Mouse (Mus musculus) neural tube, embryonic 14.5 days (tissue): Measurements from ENCODE around the gene Cdkn1c. TPM values are rescaled to one million over a fixed set of nuclear protein-coding genes. Genes with fewer than 3 reads are reported as not detected.

Experiments used
- ATAC-seq: fragments of 200-750 bp; cut with Nextera tagmentation; 2 replicates; pipeline ENCODE4 v1.8.0; 2017; ENCODE audit warnings: low read depth, mild to moderate bottlenecking, moderate TSS enrichment, moderate library complexity
- H3K27ac ChIP-seq: fragments of 300-500 bp; sonication (generic); 2 replicates; pipeline ENCODE4 v1.5.1; 2014; ENCODE audit warnings: low read depth, mild to moderate bottlenecking, control low read depth, low read length, moderate library complexity, mixed read lengths
- H3K27me3 ChIP-seq: fragments of 300-500 bp; sonication (generic); 2 replicates; pipeline ENCODE4 v1.6.1; 2014; ENCODE audit warnings: low read length; ENCODE audit not compliant: control insufficient read depth, insufficient read depth
- H3K36me3 ChIP-seq: fragments of 300-500 bp; sonication (generic); 2 replicates; pipeline ENCODE4 v1.6.1; 2014; ENCODE audit warnings: low read length, mixed read lengths; ENCODE audit not compliant: control insufficient read depth, insufficient read depth
- H3K4me1 ChIP-seq: fragments of 300-500 bp; sonication (generic); 2 replicates; pipeline ENCODE4 v1.6.1; 2014; ENCODE audit warnings: low read length; ENCODE audit not compliant: control insufficient read depth, insufficient read depth
- H3K4me2 ChIP-seq: fragments of 300-500 bp; sonication (generic); 2 replicates; pipeline ENCODE4 v1.6.1; 2014; ENCODE audit warnings: mild to moderate bottlenecking, low read depth, low read length, control low read depth
- H3K4me3 ChIP-seq: fragments of 300-500 bp; sonication (generic); 2 replicates; pipeline ENCODE4 v1.5.1; 2014; ENCODE audit warnings: low read depth, low read length, control low read depth, mixed read lengths
- H3K9ac ChIP-seq: fragments of 300-500 bp; sonication (generic); replicated peaks from 2 replicates; pipeline ENCODE4 v1.6.1; 2014; ENCODE audit warnings: low read depth, mild to moderate bottlenecking, control low read depth, low read length, mixed read lengths
- H3K9me3 ChIP-seq: fragments of 300-500 bp; sonication (generic); 2 replicates; pipeline ENCODE4 v1.6.1; 2016; ENCODE audit warnings: low read length; ENCODE audit not compliant: control insufficient read depth
- WGBS: fragments of 180-500 bp; shearing (Covaris S2); extraction: QIAGEN DNeasy Blood & Tissue Kit; methylation state at CpG from one replicate; pipeline ENCODE4 v1.1.7; 2014; 5-methylcytosine and 5-hydroxymethylcytosine counted together
- polyA plus RNA-seq: library from polyadenylated mRNA; unstranded; fragments of >200 nt; fragmentation: Nextera tagmentation; extraction: Ambion mirVana; gene quantifications from 2 replicates; pipeline ENCODE4 v1.2.1, GENCODE M21; 2014

Gene Cdkn1c
- polyA plus RNA-seq, 1 experiment from 2014 or later = 252 TPM

DNA sequence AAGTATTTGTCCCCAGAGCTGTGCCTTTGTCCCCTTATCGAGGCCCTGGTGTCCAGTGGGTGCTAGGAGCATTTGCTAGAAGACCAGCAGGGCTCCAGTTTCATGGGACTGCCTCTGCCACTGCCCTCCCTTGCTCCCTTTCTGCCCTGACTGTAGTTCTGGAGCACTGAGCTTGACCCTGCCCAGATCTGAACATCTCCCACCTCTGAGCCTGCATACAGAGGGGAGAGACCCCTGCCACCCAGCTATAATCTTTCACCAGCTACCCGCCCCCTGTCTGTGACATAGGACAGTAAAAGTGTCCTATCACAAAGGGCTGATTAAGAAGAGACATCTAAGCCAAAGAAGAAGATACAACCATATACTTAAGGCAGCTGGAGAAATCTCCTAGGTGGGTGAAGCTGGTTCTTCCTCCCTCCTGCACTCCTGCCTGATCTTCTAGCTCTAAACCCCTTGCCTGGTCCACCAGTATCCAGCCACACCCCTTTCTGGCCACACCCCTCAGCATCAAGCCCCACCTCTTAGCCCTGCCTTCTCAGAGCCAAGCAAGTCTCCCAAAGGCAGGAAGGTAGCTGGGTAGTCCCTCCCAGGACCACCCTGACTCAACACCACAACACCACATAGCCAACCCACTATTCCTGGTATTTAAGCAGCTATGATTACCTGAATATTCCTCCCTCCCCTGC, 31.9 kb downstream of the Cdkn1c start:
- H3K36me3 ChIP-seq = no peaks in the 10 kb centered on the region
- no peak overlapping the region for H3K9ac ChIP-seq

DNA sequence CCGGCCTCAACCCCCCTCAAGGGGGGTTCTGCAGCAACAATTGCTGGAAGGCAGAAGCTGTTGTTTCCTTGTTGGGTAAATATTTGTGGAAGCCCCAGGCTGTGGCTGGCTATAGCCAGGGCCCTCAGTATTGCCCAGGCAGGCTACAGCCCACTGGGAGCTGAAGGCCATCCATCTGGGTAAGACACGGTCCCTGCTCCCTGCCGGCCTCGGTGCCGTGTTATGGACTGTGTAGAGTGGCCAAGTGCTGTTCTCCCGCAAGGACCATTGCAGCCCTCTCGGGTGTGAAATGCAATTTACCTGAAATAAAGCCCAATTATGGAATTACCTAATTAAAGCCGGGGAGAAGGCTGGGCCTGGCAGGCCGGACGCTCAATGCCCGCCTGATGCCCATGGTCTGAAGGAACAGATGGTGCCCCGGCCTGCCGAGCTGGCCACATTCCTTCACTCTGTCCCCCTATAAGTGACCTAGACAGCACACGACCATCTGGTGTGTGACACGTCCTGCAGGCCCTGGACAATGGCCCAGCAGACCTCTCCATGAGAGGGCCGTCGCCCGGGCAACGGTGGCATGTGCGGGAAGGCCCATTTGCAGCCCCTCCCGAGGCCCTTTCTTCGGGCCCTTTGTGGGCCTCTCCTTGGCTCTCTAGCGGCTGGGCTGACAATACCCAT, 32.6 kb downstream of the Cdkn1c start:
- Histone ChIP-seq H3K9me3 (no peaks in the 10 kb centered on the region), H3K4me1 (peaks cover 8% of the 10 kb centered on the region; the same call in 1 of the 2 replicates), H3K4me3 (no peak overlapping the region), H3K27ac (peak overlapping the region; percentile 40; the same call in 1 of the 2 replicates), H3K36me3 (no peaks in the 10 kb centered on the region), H3K4me2 (no peak overlapping the region), H3K9ac (no peak overlapping the region), H3K27me3 (no peaks in the 10 kb centered on the region)
- 8% methylated on average over 23 of the region's 23 CpGs for WGBS
- ATAC-seq = peak; percentile 82

More for the DNA sequence above, 31.9 kb downstream of the Cdkn1c start:
- Histone ChIP-seq H3K4me1 (peaks cover 8% of the 10 kb centered on the region; the same call in 1 of the 2 replicates), H3K27ac (peak overlapping the region; percentile 40; the same call in 1 of the 2 replicates), H3K4me3 (no peak overlapping the region), H3K9me3 (no peaks in the 10 kb centered on the region), H3K27me3 (no peaks in the 10 kb centered on the region), H3K4me2 (no peak overlapping the region)
- ATAC-seq = peak; percentile 18; the same call in 1 of the 2 replicates
- WGBS = 21% methylated on average over 2 of the region's 2 CpGs

DNA sequence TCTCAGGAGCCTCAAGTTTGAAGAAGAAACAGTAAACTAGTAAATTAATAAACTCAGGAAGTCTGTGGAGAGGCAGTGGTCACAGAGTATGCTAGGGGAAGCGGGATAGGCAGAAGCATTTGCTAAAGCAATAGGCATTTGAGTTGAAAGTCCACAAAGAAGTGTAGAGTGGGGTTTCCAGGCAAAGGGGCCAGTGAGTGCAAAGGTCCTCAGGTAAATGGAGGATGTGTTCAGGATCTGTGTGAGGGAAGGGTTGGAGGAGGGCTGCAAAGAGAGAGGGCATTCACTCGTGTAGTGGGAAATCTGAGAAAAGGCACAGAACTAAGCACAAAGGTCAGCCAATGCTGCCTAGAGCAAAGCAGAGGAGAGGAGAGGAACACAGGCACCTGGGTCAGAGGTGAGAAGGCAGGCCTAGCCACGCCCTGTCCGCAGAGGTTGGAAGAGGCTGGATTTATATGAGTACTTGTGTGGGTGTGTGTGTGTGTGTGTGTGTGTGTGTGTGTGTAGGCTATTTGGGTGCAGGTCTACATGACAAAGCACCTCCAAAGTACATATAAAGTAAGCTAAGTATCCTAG, 41.2 kb downstream of the Cdkn1c start:
- no peak for ATAC-seq
- no peak overlapping the region for H3K4me3 ChIP-seq
- H3K27me3 ChIP-seq = no peaks in the 10 kb centered on the region
- H3K9me3 ChIP-seq = no peaks in the 10 kb centered on the region
- WGBS = 88% methylated on average over 4 of the region's 4 CpGs
- no peaks in the 10 kb centered on the region for H3K4me1 ChIP-seq
- no peak overlapping the region for H3K27ac ChIP-seq
- H3K9ac ChIP-seq = no peak overlapping the region
- no peak overlapping the region for H3K4me2 ChIP-seq
- H3K36me3 ChIP-seq = no peaks in the 10 kb centered on the region

DNA sequence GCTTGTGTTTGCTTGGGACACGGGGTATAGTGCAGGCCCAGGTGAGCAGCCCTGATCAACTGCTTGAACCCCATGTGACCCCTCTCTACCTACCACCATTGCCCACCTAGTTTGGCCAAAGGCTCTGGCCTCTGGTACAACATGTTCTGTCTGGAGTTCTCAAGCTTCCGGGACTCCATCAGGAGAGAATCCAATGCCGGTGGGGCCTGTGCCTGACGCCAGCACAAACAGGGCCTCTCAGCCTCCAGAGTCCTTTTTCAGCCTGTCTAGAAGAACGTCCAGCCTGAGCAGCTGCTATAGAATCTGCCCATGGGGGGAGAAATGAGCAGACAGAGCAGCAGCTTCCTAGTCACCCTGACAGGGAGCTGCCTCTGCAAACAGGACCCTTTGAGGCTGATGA, 43.0 kb downstream of the Cdkn1c start:
- no peak overlapping the region for H3K4me3 ChIP-seq
- no peaks in the 10 kb centered on the region for H3K27me3 ChIP-seq
- H3K9ac ChIP-seq = no peak overlapping the region
- H3K4me1 ChIP-seq = no peaks in the 10 kb centered on the region
- no peak for ATAC-seq
- no peak overlapping the region for H3K27ac ChIP-seq
- no peaks in the 10 kb centered on the region for H3K36me3 ChIP-seq
- no peak overlapping the region for H3K4me2 ChIP-seq
- WGBS = 72% methylated on average over 5 of the region's 5 CpGs
- H3K9me3 ChIP-seq = no peaks in the 10 kb centered on the region

DNA sequence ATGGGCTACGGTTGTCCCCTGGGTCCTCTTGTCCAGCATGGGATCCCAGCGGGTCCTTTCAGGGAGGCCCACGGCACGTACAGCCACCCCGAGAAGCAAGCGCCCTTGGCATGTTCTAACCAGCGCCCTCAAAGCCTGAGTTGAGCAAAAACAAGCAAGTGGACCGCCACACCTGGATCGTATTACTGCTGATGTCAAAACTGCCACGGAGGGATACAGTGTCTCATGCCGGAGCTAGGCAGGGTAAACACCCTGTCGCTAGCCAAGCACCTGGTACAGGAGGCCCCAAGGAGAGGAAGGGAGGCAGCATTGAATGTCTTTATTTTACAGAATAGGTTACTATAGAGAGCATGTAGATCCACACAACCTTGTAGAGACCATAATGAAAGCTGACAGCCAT, 44.4 kb downstream of the Cdkn1c start:
- no peak overlapping the region for H3K9ac ChIP-seq

DNA sequence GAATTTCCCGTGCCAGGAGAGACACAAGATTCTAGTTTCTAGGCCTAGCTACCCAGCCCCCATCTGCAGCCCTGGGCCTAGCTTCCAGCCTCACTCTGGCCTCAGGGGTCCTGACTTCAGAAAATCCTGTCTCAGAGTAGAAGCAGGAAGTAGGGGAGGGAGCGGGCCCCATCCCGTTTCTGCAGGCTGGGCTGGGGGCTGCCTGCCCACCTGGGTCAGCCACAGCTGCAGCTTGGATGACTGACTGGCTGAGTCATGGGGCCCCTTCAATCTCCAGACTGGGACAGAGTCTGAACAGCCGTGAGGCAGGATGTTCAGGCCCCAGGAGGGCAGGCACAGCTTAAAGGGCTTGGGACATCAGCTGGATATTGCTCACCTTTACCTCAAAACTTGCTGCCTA, 45.8 kb downstream of the Cdkn1c start:
- Histone ChIP-seq H3K27me3 (no peaks in the 10 kb centered on the region), H3K9me3 (no peaks in the 10 kb centered on the region), H3K4me2 (no peak overlapping the region), H3K4me3 (no peak overlapping the region), H3K36me3 (no peaks in the 10 kb centered on the region), H3K4me1 (no peaks in the 10 kb centered on the region), H3K9ac (no peak overlapping the region), H3K27ac (no peak overlapping the region)
- ATAC-seq = no peak
- whole genome bisulfite sequencing = 53% methylated on average over 4 of the region's 4 CpGs

More for the DNA sequence above, 44.4 kb downstream of the Cdkn1c start:
- Histone ChIP-seq H3K9me3 (no peaks in the 10 kb centered on the region), H3K4me2 (no peak overlapping the region), H3K27me3 (no peaks in the 10 kb centered on the region), H3K4me3 (no peak overlapping the region), H3K27ac (no peak overlapping the region), H3K4me1 (no peaks in the 10 kb centered on the region), H3K36me3 (no peaks in the 10 kb centered on the region)
- no peak for ATAC-seq
- 87% methylated on average over 12 of the region's 12 CpGs for WGBS

DNA sequence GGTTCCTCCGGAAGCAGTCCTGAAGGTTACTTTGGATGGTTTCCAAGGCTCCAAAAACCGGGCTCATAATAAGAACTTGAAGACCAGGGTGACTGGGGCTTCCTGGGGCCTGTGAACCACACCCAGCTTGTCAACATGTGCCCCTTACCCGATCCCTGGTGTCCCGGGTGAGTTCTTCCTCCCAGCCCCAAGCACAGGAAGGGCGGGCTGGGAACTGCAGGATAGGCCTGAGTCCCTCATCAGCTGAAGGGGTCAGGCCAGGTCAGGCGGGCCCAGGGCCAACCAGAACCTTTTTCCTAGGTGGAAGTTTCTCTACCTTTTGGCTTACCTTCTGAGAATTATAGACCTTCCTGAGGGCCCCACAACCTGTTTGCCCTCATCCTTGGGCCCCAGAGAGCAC, 48.2 kb downstream of the Cdkn1c start:
- WGBS = 85% methylated on average over 6 of the region's 6 CpGs
- Histone ChIP-seq H3K4me2 (no peak overlapping the region), H3K9ac (no peak overlapping the region), H3K27me3 (no peaks in the 10 kb centered on the region), H3K36me3 (no peaks in the 10 kb centered on the region), H3K4me3 (no peak overlapping the region), H3K9me3 (no peaks in the 10 kb centered on the region), H3K4me1 (peaks cover 6% of the 10 kb centered on the region; the same call in 1 of the 2 replicates), H3K27ac (no peak overlapping the region)
- no peak for ATAC-seq

DNA sequence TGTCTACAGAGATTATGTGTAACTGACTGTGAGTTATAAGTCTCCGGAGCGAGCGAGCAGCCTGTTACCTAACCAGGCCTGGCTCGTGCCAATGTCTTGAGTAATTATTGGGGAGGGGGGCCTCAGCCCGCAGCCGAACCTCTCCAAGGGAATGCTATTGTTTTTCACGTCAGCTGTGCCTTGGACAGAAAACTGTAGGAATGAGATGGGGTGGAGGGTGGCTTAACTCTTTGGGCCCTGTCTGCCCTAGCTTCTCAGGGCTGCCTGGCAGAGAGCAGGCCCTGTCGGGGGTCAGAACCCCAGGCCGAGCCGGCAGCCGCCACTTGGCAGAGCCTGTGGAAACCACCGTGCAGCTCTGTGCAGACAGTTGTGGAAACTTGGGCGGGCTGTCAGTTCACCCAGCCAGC, 52.2 kb downstream of the Cdkn1c start:
- Histone ChIP-seq H3K4me1 (peaks cover 6% of the 10 kb centered on the region; the same call in 1 of the 2 replicates), H3K9ac (no peak overlapping the region), H3K27me3 (no peaks in the 10 kb centered on the region), H3K36me3 (no peaks in the 10 kb centered on the region), H3K27ac (no peak overlapping the region), H3K4me3 (no peak overlapping the region), H3K4me2 (no peak overlapping the region), H3K9me3 (no peaks in the 10 kb centered on the region)
- 37% methylated on average over 13 of the region's 13 CpGs for WGBS
- ATAC-seq = peak; percentile 66; the same call in 1 of the 2 replicates
